Mouse (Mus musculus) testis, postnatal 10 days (tissue): ENCODE data around the gene Vars.

ENCODE experiments used
- DNase-seq: peaks from one replicate; pipeline ENCODE4 v3.0.0; 2021; ENCODE audit warnings: low spot score

Gene Vars

GRCm38 (mm10) chr17:35048932-35049440 lies 48.2 kb downstream of the Vars start:
- DNase-seq, result no peak

- peak; percentile 76 for DNase-seq
Measured at GRCm38 (mm10) chr17:35049561-35050016, 48.8 kb downstream of the Vars start, which contains the start of gene Clic1. Gene Clic1 (plus strand): TSS chr17:35049966.

- peak; percentile 86 for DNase-seq
Measured at GRCm38 (mm10) chr17:35050126-35050750, 49.5 kb downstream of the Vars start.

- peak; percentile 67 for DNase-seq
Measured at GRCm38 (mm10) chr17:35051156-35052086, 50.6 kb downstream of the Vars start.

GRCm38 (mm10) chr17:35052271-35052798 lies 51.5 kb downstream of the Vars start:
- no peak for DNase-seq

- DNase-seq, result no peak
Measured at GRCm38 (mm10) chr17:35055691-35056495, 55.1 kb downstream of the Vars start.

- no peak for DNase-seq
Measured at GRCm38 (mm10) chr17:35057090-35057489, 56.3 kb downstream of the Vars start.

GRCm38 (mm10) chr17:35058316-35058715 lies 57.5 kb downstream of the Vars start:
- no peak for DNase-seq

- peak; percentile 97 for DNase-seq
Measured at GRCm38 (mm10) chr17:35058911-35059892, 58.4 kb downstream of the Vars start, which contains the start of gene Ddah2. Gene Ddah2 (plus strand): TSS chr17:35059035.

- DNase-seq, result no peak
Measured at GRCm38 (mm10) chr17:35060071-35060470, 59.3 kb downstream of the Vars start.

GRCm38 (mm10) chr17:35060737-35061297 lies 60.0 kb downstream of the Vars start:
- peak; percentile 70 for DNase-seq

- no peak for DNase-seq
Measured at GRCm38 (mm10) chr17:35061299-35061698, 60.5 kb downstream of the Vars start.

GRCm38 (mm10) chr17:35063466-35063865 lies 62.7 kb downstream of the Vars start:
- peak; percentile 67 for DNase-seq

- DNase-seq, result no peak
Measured at GRCm38 (mm10) chr17:35064378-35064877, 63.6 kb downstream of the Vars start.

GRCm38 (mm10) chr17:35064951-35065947 lies 64.5 kb downstream of the Vars start, which contains the start of gene Ly6g6c:
Gene Ly6g6c (plus strand): TSS chr17:35065388.
- peak; percentile 79 for DNase-seq
